Mouse (Mus musculus) forebrain, embryonic 16.5 days (tissue): Measurements from ENCODE around the gene Mki67. TPM values are rescaled to one million over a fixed set of nuclear protein-coding genes. Genes with fewer than 3 reads are reported as not detected.

Experiments
- ATAC-seq: fragments of 200-750 bp; cut with Nextera tagmentation; 2 replicates; pipeline ENCODE4 v1.8.0; 2017; ENCODE audit warnings: mild to moderate bottlenecking, moderate library complexity
- H3K27ac ChIP-seq: fragments of 300-500 bp; sonication (generic); 2 replicates; pipeline ENCODE4 v1.5.1; 2014; ENCODE audit warnings: low read length, control low read depth
- H3K27me3 ChIP-seq: fragments of 300-500 bp; sonication (generic); replicated peaks from 2 replicates; pipeline ENCODE4 v1.6.1; 2014; ENCODE audit warnings: low read length; ENCODE audit not compliant: control insufficient read depth, insufficient read depth
- H3K36me3 ChIP-seq: fragments of 300-500 bp; sonication (generic); 2 replicates; pipeline ENCODE4 v1.6.1; 2014; ENCODE audit not compliant: control insufficient read depth, insufficient read depth
- H3K4me1 ChIP-seq: fragments of 300-500 bp; sonication (generic); replicated peaks from 2 replicates; pipeline ENCODE4 v1.6.1; 2014; ENCODE audit warnings: low read length; ENCODE audit not compliant: control insufficient read depth, insufficient read depth
- H3K4me2 ChIP-seq: fragments of 300-500 bp; sonication (generic); 2 replicates; pipeline ENCODE4 v1.6.1; 2014; ENCODE audit warnings: mild to moderate bottlenecking, low read length, control low read depth
- H3K4me3 ChIP-seq: fragments of 300-500 bp; sonication (generic); replicated peaks from 2 replicates; pipeline ENCODE4 v1.5.1; 2014; ENCODE audit warnings: mild to moderate bottlenecking, low read length, control low read depth
- H3K9ac ChIP-seq: fragments of 300-500 bp; sonication (generic); replicated peaks from 2 replicates; pipeline ENCODE4 v1.6.1; 2014; ENCODE audit warnings: low read depth, low read length, control low read depth
- H3K9me3 ChIP-seq: fragments of 300-500 bp; sonication (generic); 2 replicates; pipeline ENCODE4 v1.6.1; 2016; ENCODE audit warnings: low read length; ENCODE audit not compliant: control insufficient read depth
- WGBS: fragments of 180-500 bp; shearing (Covaris S2); extraction: QIAGEN DNeasy Blood & Tissue Kit; methylation state at CpG from one replicate; pipeline ENCODE4 v1.1.7; 2014; 5-methylcytosine and 5-hydroxymethylcytosine counted together
- polyA plus RNA-seq: library from polyadenylated mRNA; unstranded; fragments of >200 nt; fragmentation: Nextera tagmentation; extraction: Ambion mirVana; gene quantifications from 2 replicates; pipeline ENCODE4 v1.2.1, GENCODE M21; 2015

Mki67 gene
- polyA plus RNA-seq: 14.8 and 19.6 TPM in 2 replicates

- peak within 1 kb of the TSS; percentile 90 for H3K4me3 ChIP-seq
- H3K27me3 ChIP-seq: no peaks in the 10 kb centered on the region
- no peaks in the 10 kb centered on the region for H3K9me3 ChIP-seq
- no peaks in the 10 kb centered on the region for H3K36me3 ChIP-seq
- H3K27ac ChIP-seq: peak within 1 kb of the TSS; percentile 37
- peak; percentile 57 for ATAC-seq
- peak within 1 kb of the TSS; percentile 96 for H3K4me2 ChIP-seq
- H3K4me1 ChIP-seq: peaks cover 16% of the 10 kb centered on the region
- H3K9ac ChIP-seq: peak within 1 kb of the TSS; percentile 70
- under 1% methylated on average over 61 of the region's 82 CpGs for WGBS
Observed at GRCm38 (mm10) chr7:135715642-135716444, at the start of gene Mki67. Gene Mki67, minus strand, starts transcription at chr7:135716361.

DNA sequence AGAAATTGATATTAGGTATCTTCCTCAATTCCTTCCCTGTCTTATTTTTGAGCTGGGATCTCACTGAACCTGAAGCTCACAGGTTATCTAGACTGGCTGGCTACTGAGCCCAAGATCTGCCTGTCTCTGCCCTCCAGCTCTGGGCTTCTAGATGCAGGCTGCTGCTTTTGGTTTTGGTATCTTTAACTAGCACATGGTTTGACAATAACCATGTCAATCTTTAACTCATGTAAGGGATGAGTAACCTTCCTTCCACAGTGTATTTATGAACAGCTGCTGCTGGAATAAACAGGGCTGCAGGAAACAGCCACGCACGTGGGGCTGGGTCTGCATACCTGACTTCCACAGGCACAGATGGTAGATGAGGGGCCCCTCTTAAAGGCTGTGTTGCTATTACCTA, 47.1 kb upstream of the Mki67 start:
- Histone ChIP-seq H3K27ac (no peak overlapping the region), H3K9ac (no peak overlapping the region), H3K9me3 (no peaks in the 10 kb centered on the region), H3K4me2 (no peak overlapping the region), H3K4me3 (no peak overlapping the region), H3K27me3 (no peaks in the 10 kb centered on the region), H3K4me1 (no peaks in the 10 kb centered on the region), H3K36me3 (no peaks in the 10 kb centered on the region)
- ATAC-seq: no peak
- 88% methylated on average over 2 of the region's 2 CpGs for WGBS

- Histone ChIP-seq H3K27ac (no peak overlapping the region), H3K36me3 (no peaks in the 10 kb centered on the region), H3K4me2 (no peak overlapping the region), H3K9me3 (no peaks in the 10 kb centered on the region), H3K4me1 (peaks cover 2% of the 10 kb centered on the region; the same call in 1 of the 2 replicates), H3K4me3 (no peak overlapping the region), H3K27me3 (no peaks in the 10 kb centered on the region), H3K9ac (no peak overlapping the region)
- ATAC-seq: no peak
- 72% methylated on average over 12 of the region's 12 CpGs for WGBS
Observed at GRCm38 (mm10) chr7:135758754-135759510, 42.8 kb upstream of the Mki67 start.

DNA sequence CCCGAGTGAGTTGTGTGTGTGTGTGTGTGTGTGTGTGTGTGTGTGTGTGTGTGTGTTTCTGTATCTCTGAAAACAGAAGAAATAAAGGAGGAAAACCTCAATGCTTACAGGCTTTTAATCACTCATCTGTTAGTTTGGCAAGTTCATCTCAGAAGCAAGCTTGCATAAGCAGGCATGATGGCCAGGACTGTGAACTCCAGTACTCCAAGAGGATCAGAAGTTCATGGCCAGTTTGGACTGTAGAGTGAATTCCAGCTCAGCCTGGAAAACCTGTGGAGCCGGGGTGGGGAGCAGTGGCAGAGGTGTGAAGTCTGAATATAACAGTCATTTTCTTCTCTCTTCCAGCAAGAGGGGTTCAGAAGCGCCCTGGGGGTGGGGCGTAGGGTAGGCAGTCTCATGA, 42.0 kb upstream of the Mki67 start:
- WGBS: 72% methylated on average over 4 of the region's 4 CpGs

GRCm38 (mm10) chr7:135756984-135757586, 40.9 kb upstream of the Mki67 start:
- H3K4me3 ChIP-seq: no peak overlapping the region
- 44% methylated on average over 6 of the region's 6 CpGs for WGBS
- no peaks in the 10 kb centered on the region for H3K27me3 ChIP-seq
- H3K9ac ChIP-seq: no peak overlapping the region
- no peaks in the 10 kb centered on the region for H3K9me3 ChIP-seq
- no peaks in the 10 kb centered on the region for H3K36me3 ChIP-seq
- peaks cover 2% of the 10 kb centered on the region; the same call in 1 of the 2 replicates for H3K4me1 ChIP-seq
- no peak overlapping the region for H3K4me2 ChIP-seq
- ATAC-seq: 0 out of 2 replicates have a peak, but pooled peaks have one; percentile 28
- H3K27ac ChIP-seq: no peak overlapping the region

More for the DNA sequence above, 42.0 kb upstream of the Mki67 start:
- Histone ChIP-seq H3K27me3 (no peaks in the 10 kb centered on the region), H3K36me3 (no peaks in the 10 kb centered on the region), H3K9me3 (no peaks in the 10 kb centered on the region), H3K4me1 (peaks cover 2% of the 10 kb centered on the region; the same call in 1 of the 2 replicates), H3K27ac (no peak overlapping the region), H3K4me2 (no peak overlapping the region), H3K9ac (no peak overlapping the region), H3K4me3 (no peak overlapping the region)
- ATAC-seq: no peak

- Histone ChIP-seq H3K4me1 (peaks cover 6% of the 10 kb centered on the region; the same call in 1 of the 2 replicates), H3K27me3 (no peaks in the 10 kb centered on the region), H3K9ac (no peak overlapping the region), H3K4me3 (no peak overlapping the region), H3K4me2 (no peak overlapping the region), H3K9me3 (no peaks in the 10 kb centered on the region), H3K27ac (no peak overlapping the region), H3K36me3 (no peaks in the 10 kb centered on the region)
- 34% methylated on average over 6 of the region's 6 CpGs for WGBS
- ATAC-seq: peak; percentile 54; the same call in 1 of the 2 replicates
Observed at GRCm38 (mm10) chr7:135748986-135749385, 32.8 kb upstream of the Mki67 start.

DNA sequence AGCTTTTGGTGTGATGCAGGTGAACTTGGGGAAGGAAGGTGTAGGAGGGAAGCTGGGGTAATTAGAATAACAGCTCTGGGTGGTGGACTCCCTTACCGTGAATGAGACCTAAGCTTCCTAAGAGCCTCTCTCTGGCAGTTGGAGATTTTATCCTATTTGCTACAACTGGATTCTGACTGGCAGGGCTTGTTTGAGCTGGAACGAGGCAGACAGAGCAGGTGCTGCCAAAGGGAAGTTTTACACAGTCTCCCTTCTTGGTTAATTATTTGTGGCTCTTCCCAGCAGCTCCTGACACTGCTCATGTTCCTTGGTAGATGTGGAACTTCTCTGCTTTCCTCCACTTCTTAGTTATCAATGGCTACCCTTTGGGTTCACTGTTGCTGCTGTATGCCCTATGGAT, 30.9 kb upstream of the Mki67 start:
- Histone ChIP-seq H3K9me3 (0 out of 2 replicates have a peak, but pooled peaks cover 3% of the 10 kb centered on the region), H3K27ac (no peak overlapping the region), H3K4me3 (no peak overlapping the region), H3K4me1 (peaks cover 6% of the 10 kb centered on the region; the same call in 1 of the 2 replicates), H3K9ac (no peak overlapping the region), H3K36me3 (no peaks in the 10 kb centered on the region), H3K4me2 (no peak overlapping the region), H3K27me3 (no peaks in the 10 kb centered on the region)
- WGBS: 63% methylated on average over 2 of the region's 2 CpGs
- ATAC-seq: no peak

- peaks cover 6% of the 10 kb centered on the region; the same call in 1 of the 2 replicates for H3K4me1 ChIP-seq
- H3K9ac ChIP-seq: no peak overlapping the region
- H3K36me3 ChIP-seq: no peaks in the 10 kb centered on the region
- 49% methylated on average over 6 of the region's 6 CpGs for WGBS
- ATAC-seq: no peak
- no peak overlapping the region for H3K4me3 ChIP-seq
- no peak overlapping the region for H3K27ac ChIP-seq
- H3K4me2 ChIP-seq: no peak overlapping the region
- H3K27me3 ChIP-seq: no peaks in the 10 kb centered on the region
- H3K9me3 ChIP-seq: 0 out of 2 replicates have a peak, but pooled peaks cover 3% of the 10 kb centered on the region
Observed at GRCm38 (mm10) chr7:135746528-135746927, 30.4 kb upstream of the Mki67 start.

- Histone ChIP-seq H3K4me2 (no peak overlapping the region), H3K4me1 (peaks cover 6% of the 10 kb centered on the region; the same call in 1 of the 2 replicates), H3K9me3 (0 out of 2 replicates have a peak, but pooled peaks cover 3% of the 10 kb centered on the region), H3K9ac (no peak overlapping the region), H3K27ac (no peak overlapping the region), H3K4me3 (no peak overlapping the region), H3K27me3 (no peaks in the 10 kb centered on the region), H3K36me3 (no peaks in the 10 kb centered on the region)
- 40% methylated on average over 2 of the region's 2 CpGs for WGBS
- ATAC-seq: no peak
Observed at GRCm38 (mm10) chr7:135745091-135745490, 28.9 kb upstream of the Mki67 start.
